Mouse (Mus musculus): Measurements from ENCODE around the gene Slc6a18. TPM values are rescaled to one million over a fixed set of nuclear protein-coding genes. Genes with fewer than 3 reads are reported as not detected.

Gene Slc6a18
- total RNA-seq, 1 experiment from 2014 or later, result not detected

GRCm38 (mm10) chr13:73626410-73626744 lies 51.4 kb downstream of the Slc6a18 start:
- ATAC-seq (ENCODE audit: extremely low read depth, insufficient number of reproducible peaks, low FRiP score, poor library complexity, severe bottlenecking), result no peak

GRCm38 (mm10) chr13:73620637-73621036 lies 57.2 kb downstream of the Slc6a18 start:
- ATAC-seq (ENCODE audit: extremely low read depth, insufficient number of reproducible peaks, low FRiP score, poor library complexity, severe bottlenecking), result no peak

- no peak for ATAC-seq (ENCODE audit: extremely low read depth, insufficient number of reproducible peaks, low FRiP score, poor library complexity, severe bottlenecking)
Observed at GRCm38 (mm10) chr13:73618406-73618805, 59.4 kb downstream of the Slc6a18 start.

Other genes with a start within 250 kb of the Slc6a18 start
- 55.7 and 62.5 TPM in 2 replicates for gene Lpcat1, start 210.8 kb downstream of the Slc6a18 start, total RNA-seq (2017)
- gene Slc6a3, start 141.3 kb downstream of the Slc6a18 start, total RNA-seq (2017), result not detected in 2 replicates
- gene Clptm1l, start 74.0 kb downstream of the Slc6a18 start, total RNA-seq (2017), result 80.4 and 85.6 TPM in 2 replicates
- gene Tert, start 51.1 kb downstream of the Slc6a18 start, total RNA-seq (2017), result 0.86 and 2.3 TPM in 2 replicates
- 3.1 and 3.3 TPM in 2 replicates for gene Slc6a19, start 26.8 kb upstream of the Slc6a18 start, total RNA-seq (2017)
- 29.8 and 46.2 TPM in 2 replicates for gene Slc12a7, start 55.1 kb upstream of the Slc6a18 start, total RNA-seq (2017)
- gene Nkd2, start 169.6 kb upstream of the Slc6a18 start, total RNA-seq (2017), result 0.25 TPM in 1 of 2 replicates, not detected in the other

Measured in neutrophil, adult 5-6 weeks (primary cell).